Mouse (Mus musculus): ENCODE results near the gene Immp2l.

DNA sequence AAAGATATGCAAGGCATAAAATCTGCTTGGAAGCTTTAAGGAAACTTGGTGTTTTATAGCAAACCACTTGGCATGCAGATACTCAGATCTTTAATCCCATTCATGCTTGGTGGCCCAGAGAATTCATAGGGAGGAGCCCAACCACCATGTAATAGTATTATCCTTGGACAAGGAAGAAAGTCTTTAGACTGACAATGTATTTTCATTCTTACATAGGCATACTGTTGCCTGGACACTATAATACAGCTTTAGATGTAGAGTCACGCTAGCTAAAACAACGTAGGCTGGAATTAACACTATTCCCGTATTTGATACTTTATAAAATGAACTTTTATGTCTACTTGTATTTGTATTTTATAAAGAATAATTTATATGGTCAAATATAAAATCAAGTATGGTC is 665.9 kb downstream of the Immp2l start:
- TF ChIP-seq POLR2A (IDR thresholded peaks at IDR 0.05; ENCODE audit: extremely low read depth, insufficient read depth, low read length) (no peak), CTCF (IDR thresholded peaks at IDR 0.05; ENCODE audit: low read depth, low read length) (no peak)

Data from liver, adult 2 months (tissue).